ENCODE assay signal across 13 mouse cellular contexts in genomic region chr7:49257234-49257906, GRCm38 (mm10).
A peak's percentile ranks its signal among the peaks of the same experiment; 100 is the strongest.
DNase-seq lines count a peak whose midpoint lies in the region; ATAC-seq and TF ChIP-seq lines count a peak whose summit lies in the region.
"Had no signal": no experiment of that assay in that cellular context is flagged by ENCODE, and none has a peak within 500 bp of the region (broad histone marks: within the 10 kb centered on the region; RNA-seq: fewer than 3 reads in every experiment).

No protein-coding gene starts in this region.

- no peak overlapping the region for H3K9ac ChIP-seq in heart, embryonic 11.5 days (ENCODE audit: low read depth, low read length)
- H3K9ac ChIP-seq in midbrain, postnatal 0 days (replicated peaks; ENCODE audit: low read length, poor library complexity, severe bottlenecking): no peak overlapping the region
- H3K9ac ChIP-seq in hindbrain, embryonic 12.5 days: no peak overlapping the region
- H3K9ac ChIP-seq: stomach, embryonic 15.5 days had no signal

- H3K4me1 ChIP-seq in heart, embryonic 11.5 days (ENCODE audit: control insufficient read depth, insufficient read depth, low read length): peaks cover 18% of the 10 kb centered on the region
- H3K4me1 ChIP-seq in midbrain, embryonic 10.5 days: peaks cover 26% of the 10 kb centered on the region; the same call in 1 of the 2 replicates
- H3K4me1 ChIP-seq in midbrain, postnatal 0 days (ENCODE audit: insufficient read depth, low read length): peaks cover 9% of the 10 kb centered on the region
- peaks cover 51% of the 10 kb centered on the region for H3K4me1 ChIP-seq in hindbrain, embryonic 12.5 days
- H3K4me1 ChIP-seq: stomach, embryonic 15.5 days had no signal

- TF ChIP-seq CTCF in midbrain, postnatal 0 days (IDR thresholded peaks at IDR 0.05): no peak

- H3K9me3 ChIP-seq in heart, embryonic 11.5 days (replicated peaks; ENCODE audit: control insufficient read depth, low read length): no peaks in the 10 kb centered on the region
- H3K9me3 ChIP-seq in midbrain, embryonic 10.5 days (replicated peaks): no peaks in the 10 kb centered on the region
- no peaks in the 10 kb centered on the region for H3K9me3 ChIP-seq in midbrain, postnatal 0 days (ENCODE audit: low read length)
- H3K9me3 ChIP-seq in hindbrain, embryonic 12.5 days (replicated peaks): no peaks in the 10 kb centered on the region
- H3K9me3 ChIP-seq: stomach, embryonic 15.5 days had no signal

- H3K36me3 ChIP-seq in heart, embryonic 11.5 days (ENCODE audit: control insufficient read depth, insufficient read depth, low read length): no peaks in the 10 kb centered on the region
- no peaks in the 10 kb centered on the region for H3K36me3 ChIP-seq in midbrain, embryonic 10.5 days
- no peaks in the 10 kb centered on the region for H3K36me3 ChIP-seq in midbrain, postnatal 0 days (ENCODE audit: insufficient read depth, low read length)
- no peaks in the 10 kb centered on the region for H3K36me3 ChIP-seq in hindbrain, embryonic 12.5 days
- H3K36me3 ChIP-seq: stomach, embryonic 15.5 days had no signal

- 0 out of 2 replicates have a peak overlapping the region, but pooled peaks have one; percentile 8 for H3K27ac ChIP-seq in heart, embryonic 11.5 days (ENCODE audit: low read depth, low read length)
- H3K27ac ChIP-seq in midbrain, embryonic 10.5 days (replicated peaks): peak overlapping the region; percentile 24; the same call in 1 of the 2 replicates
- H3K27ac ChIP-seq in midbrain, postnatal 0 days (ENCODE audit: low read depth, low read length): no peak overlapping the region
- H3K27ac ChIP-seq in hindbrain, embryonic 12.5 days: no peak overlapping the region
- H3K27ac ChIP-seq: stomach, embryonic 15.5 days had no signal

- no peak overlapping the region for H3K4me3 ChIP-seq in heart, embryonic 11.5 days (ENCODE audit: low read depth, low read length)
- H3K4me3 ChIP-seq in midbrain, embryonic 10.5 days: no peak overlapping the region
- no peak overlapping the region for H3K4me3 ChIP-seq in midbrain, postnatal 0 days (ENCODE audit: low read depth, low read length)
- H3K4me3 ChIP-seq in hindbrain, embryonic 12.5 days: no peak overlapping the region
- H3K4me3 ChIP-seq: stomach, embryonic 15.5 days had no signal

- no peak overlapping the region for H3K4me2 ChIP-seq in heart, embryonic 11.5 days
- no peak overlapping the region for H3K4me2 ChIP-seq in midbrain, postnatal 0 days (ENCODE audit: low read depth, low read length, poor library complexity, severe bottlenecking)
- no peak overlapping the region for H3K4me2 ChIP-seq in hindbrain, embryonic 12.5 days (replicated peaks)
- H3K4me2 ChIP-seq: stomach, embryonic 15.5 days had no signal

- no peaks in the 10 kb centered on the region for H3K27me3 ChIP-seq in heart, embryonic 11.5 days (ENCODE audit: control insufficient read depth, insufficient read depth, low read length)
- H3K27me3 ChIP-seq in midbrain, embryonic 10.5 days (ENCODE audit: low read depth, poor library complexity, severe bottlenecking): 0 out of 2 replicates have a peak, but pooled peaks cover 2% of the 10 kb centered on the region
- no peaks in the 10 kb centered on the region; the same call in 1 of the 2 replicates for H3K27me3 ChIP-seq in midbrain, postnatal 0 days (ENCODE audit: insufficient read depth, low read length)
- no peaks in the 10 kb centered on the region for H3K27me3 ChIP-seq in hindbrain, embryonic 12.5 days
- H3K27me3 ChIP-seq: Patski; stomach, embryonic 15.5 days had no signal

- intact Hi-C loops in heart, postnatal 14 days (cut with DNase I): loop anchor here (2.0 kb wide), 1 partner anchor 15 kb away; no protein-coding TSS in a partner anchor
- intact Hi-C loops in left cerebral cortex, postnatal 14 days (cut with DNase I): no loop called here

- ATAC-seq in heart, embryonic 11.5 days (replicated peaks; ENCODE audit: insufficient number of reproducible peaks, low FRiP score, low TSS enrichment): no peak
- ATAC-seq in midbrain, postnatal 0 days (ENCODE audit: low FRiP score): no peak
- peak; percentile 33; the same call in 1 of the 2 replicates for ATAC-seq in hindbrain, embryonic 12.5 days (ENCODE audit: low FRiP score)
- ATAC-seq: intestine, embryonic 16.5 days; Patski had no signal

- no peak for DNase-seq in heart, postnatal 14 days
- DNase-seq in midbrain, embryonic 10.5 days (ENCODE audit: low spot score): no peak
- no peak for DNase-seq in midbrain, postnatal 0 days (ENCODE audit: low spot score)
- DNase-seq in cerebellum, adult 9-11 months: peak; percentile 53
- DNase-seq in left cerebral cortex, postnatal 14 days (ENCODE audit: low spot score in 2 of 2): no peak
- DNase-seq: adrenal gland, adult 8-10 months; kidney, postnatal 4 days; liver had no signal

- WGBS in heart, embryonic 11.5 days (ENCODE audit: insufficient replicate concordance): 63% methylated on average over 13 of the region's 13 CpGs
- 88% methylated on average over 13 of the region's 13 CpGs for WGBS in midbrain, embryonic 10.5 days
- WGBS in midbrain, postnatal 0 days: 79% methylated on average over 13 of the region's 13 CpGs
- WGBS in hindbrain, embryonic 12.5 days: 75% methylated on average over 13 of the region's 13 CpGs

Comparison
In these comparisons a context has a peak if more than half of its experiments do, and no peak if none do; other contexts are left out.
1. H3K27ac ChIP-seq: peak in heart, embryonic 11.5 days (single experiment) and midbrain, embryonic 10.5 days (single experiment); none in midbrain, postnatal 0 days (single experiment) and hindbrain, embryonic 12.5 days (single experiment).